In genomic region chr3:14887686-14888295, GRCm38 (mm10) we compare ENCODE assay signal across 10 mouse cellular contexts. TPM values are rescaled to one million over a fixed set of nuclear protein-coding genes. Genes with fewer than 3 reads are reported as not detected.
A peak's percentile ranks its signal among the peaks of the same experiment; 100 is the strongest.
DNase-seq lines count a peak whose midpoint lies in the region; ATAC-seq and TF ChIP-seq lines count a peak whose summit lies in the region.
"Had no signal": no experiment of that assay in that cellular context is flagged by ENCODE, and none has a peak within 500 bp of the region (broad histone marks: within the 10 kb centered on the region; RNA-seq: fewer than 3 reads in every experiment).

No protein-coding gene starts in this region.

- peaks cover 9% of the 10 kb centered on the region; the same call in 1 of the 2 replicates for H3K4me1 ChIP-seq in hindbrain, embryonic 10.5 days (replicated peaks)
- H3K4me1 ChIP-seq in hindbrain, embryonic 12.5 days = no peaks in the 10 kb centered on the region
- no peaks in the 10 kb centered on the region for H3K4me1 ChIP-seq in hindbrain, postnatal 0 days (ENCODE audit: insufficient read depth, low read length)
- H3K4me1 ChIP-seq in midbrain, embryonic 16.5 days (ENCODE audit: control insufficient read depth, insufficient read depth, low read length) = peaks cover 2% of the 10 kb centered on the region; the same call in 1 of the 2 replicates

- no peak for ATAC-seq in hindbrain, embryonic 12.5 days (ENCODE audit: low FRiP score)
- ATAC-seq in hindbrain, postnatal 0 days = no peak
- ATAC-seq in midbrain, embryonic 16.5 days = no peak
- no peak for ATAC-seq in megakaryocyte-erythroid progenitor cell, adult 5-6 weeks (replicated peaks; ENCODE audit: low FRiP score, low TSS enrichment, poor library complexity, severe bottlenecking)

- H3K27ac ChIP-seq in hindbrain, embryonic 10.5 days = no peak overlapping the region
- H3K27ac ChIP-seq in hindbrain, embryonic 12.5 days = no peak overlapping the region
- H3K27ac ChIP-seq in hindbrain, postnatal 0 days = no peak overlapping the region
- H3K27ac ChIP-seq in midbrain, embryonic 16.5 days (ENCODE audit: low read length) = no peak overlapping the region

- DNase-seq in hindbrain, embryonic 10.5 days (ENCODE audit: low spot score) = no peak
- DNase-seq in brain, adult 2 months (ENCODE audit: low read depth, low spot score) = peak; percentile 53
- no peak for DNase-seq in hindbrain, postnatal 0 days (ENCODE audit: low spot score)
- DNase-seq in layer of hippocampus, postnatal 25 days (ENCODE audit: extremely low spot score in 1 of 2, low spot score in 1 of 2) = no peak
- no peak for DNase-seq in spleen, postnatal 36 days (ENCODE audit: low spot score in 2 of 2)
- DNase-seq: embryo, embryonic 11 days had no signal

- peaks cover 16% of the 10 kb centered on the region for H3K27me3 ChIP-seq in hindbrain, embryonic 10.5 days (ENCODE audit: insufficient read depth, poor library complexity, severe bottlenecking)
- peaks cover 15% of the 10 kb centered on the region; the same call in 1 of the 2 replicates for H3K27me3 ChIP-seq in hindbrain, embryonic 12.5 days
- no peaks in the 10 kb centered on the region for H3K27me3 ChIP-seq in hindbrain, postnatal 0 days (ENCODE audit: insufficient read depth, low read length)
- peaks cover 2% of the 10 kb centered on the region; the same call in 1 of the 2 replicates for H3K27me3 ChIP-seq in midbrain, embryonic 16.5 days (ENCODE audit: control insufficient read depth, insufficient read depth, low read depth, low read length)
- H3K27me3 ChIP-seq: Patski had no signal

- H3K4me3 ChIP-seq in hindbrain, embryonic 10.5 days = peak overlapping the region; percentile 80; the same call in 1 of the 2 replicates
- no peak overlapping the region for H3K4me3 ChIP-seq in hindbrain, embryonic 12.5 days
- H3K4me3 ChIP-seq in hindbrain, postnatal 0 days (ENCODE audit: low read length) = peak overlapping the region; percentile 81
- no peak overlapping the region for H3K4me3 ChIP-seq in midbrain, embryonic 16.5 days (ENCODE audit: low read depth, low read length)

- H3K4me2 ChIP-seq in hindbrain, embryonic 12.5 days (replicated peaks) = no peak overlapping the region
- peak overlapping the region; percentile 84 for H3K4me2 ChIP-seq in hindbrain, postnatal 0 days (ENCODE audit: low read depth, low read length)
- H3K4me2 ChIP-seq in midbrain, embryonic 16.5 days (ENCODE audit: low read length) = peak overlapping the region; percentile 15; the same call in 1 of the 2 replicates

- no peak for TF ChIP-seq CTCF in hindbrain, postnatal 0 days (IDR thresholded peaks at IDR 0.05; ENCODE audit: low read depth)

- no peaks in the 10 kb centered on the region for H3K36me3 ChIP-seq in hindbrain, embryonic 10.5 days
- H3K36me3 ChIP-seq in hindbrain, embryonic 12.5 days = no peaks in the 10 kb centered on the region
- H3K36me3 ChIP-seq in hindbrain, postnatal 0 days (ENCODE audit: insufficient read depth, low read length) = no peaks in the 10 kb centered on the region
- no peaks in the 10 kb centered on the region for H3K36me3 ChIP-seq in midbrain, embryonic 16.5 days (ENCODE audit: control insufficient read depth, insufficient read depth, low read length)

- 60% methylated on average over 10 of the region's 10 CpGs for WGBS in hindbrain, embryonic 10.5 days
- 70% methylated on average over 10 of the region's 10 CpGs for WGBS in hindbrain, embryonic 12.5 days
- WGBS in hindbrain, postnatal 0 days = 60% methylated on average over 10 of the region's 10 CpGs
- 76% methylated on average over 10 of the region's 10 CpGs for WGBS in midbrain, embryonic 16.5 days

- H3K9ac ChIP-seq in hindbrain, embryonic 12.5 days = no peak overlapping the region
- H3K9ac ChIP-seq in hindbrain, postnatal 0 days (replicated peaks; ENCODE audit: low read length) = no peak overlapping the region
- H3K9ac ChIP-seq in midbrain, embryonic 16.5 days (ENCODE audit: low read depth, low read length) = no peak overlapping the region

- no peaks in the 10 kb centered on the region for H3K9me3 ChIP-seq in hindbrain, embryonic 10.5 days
- H3K9me3 ChIP-seq in hindbrain, embryonic 12.5 days (replicated peaks) = no peaks in the 10 kb centered on the region
- H3K9me3 ChIP-seq in hindbrain, postnatal 0 days (ENCODE audit: low read length) = no peaks in the 10 kb centered on the region
- no peaks in the 10 kb centered on the region for H3K9me3 ChIP-seq in midbrain, embryonic 16.5 days (replicated peaks; ENCODE audit: control insufficient read depth, low read length, poor library complexity, severe bottlenecking)

RNA-seq across cellular contexts. Expression of gene Car2, which starts 1.7 kb away (rescaled TPM):
- polyA plus RNA-seq in hindbrain, embryonic 10.5 days (2016; fragmentation: Nextera tagmentation; extraction: Ambion mirVana) = 84.6 and 101 TPM in 2 replicates
- polyA plus RNA-seq in hindbrain, embryonic 12.5 days (2016; fragmentation: Nextera tagmentation; extraction: Ambion mirVana) = 62.0 and 77.2 TPM in 2 replicates
- total RNA-seq in hindbrain, postnatal 0 days (2014; rRNA removed) = 79.6 and 124 TPM in 2 replicates
- polyA plus RNA-seq in hindbrain, postnatal 0 days (2015; fragmentation: Nextera tagmentation; extraction: Ambion mirVana) = 89.4 and 102 TPM in 2 replicates
- polyA plus RNA-seq in midbrain, embryonic 16.5 days (2015; fragmentation: Nextera tagmentation; extraction: Ambion mirVana) = 19.4 and 22.0 TPM in 2 replicates
- total RNA-seq in megakaryocyte-erythroid progenitor cell, adult 5-6 weeks (2014; fragmentation: Nextera tagmentation) = 2,184 and 2,475 TPM in 2 replicates
- 1,680 and 1,983 TPM in 2 replicates for total RNA-seq in megakaryocyte-erythroid progenitor cell, adult 5-6 weeks (2017)
- 100 to 1,000 TPM; 115 to 135 TPM for total RNA-seq in layer of hippocampus, postnatal 25 days (2021)

RNA-seq across cellular contexts. Expression of gene Car3, which starts 24.5 kb away (rescaled TPM):
- polyA plus RNA-seq in hindbrain, embryonic 10.5 days (2016; fragmentation: Nextera tagmentation; extraction: Ambion mirVana) = 2.0 and 3.7 TPM in 2 replicates
- 3.7 and 5.8 TPM in 2 replicates for polyA plus RNA-seq in hindbrain, embryonic 12.5 days (2016; fragmentation: Nextera tagmentation; extraction: Ambion mirVana)
- 0.99 and 5.4 TPM in 2 replicates for total RNA-seq in hindbrain, postnatal 0 days (2014; rRNA removed)
- polyA plus RNA-seq in hindbrain, postnatal 0 days (2015; fragmentation: Nextera tagmentation; extraction: Ambion mirVana) = 3.2 and 3.9 TPM in 2 replicates
- 1.8 and 3.6 TPM in 2 replicates for polyA plus RNA-seq in midbrain, embryonic 16.5 days (2015; fragmentation: Nextera tagmentation; extraction: Ambion mirVana)
- total RNA-seq in megakaryocyte-erythroid progenitor cell, adult 5-6 weeks (2014; fragmentation: Nextera tagmentation) = 4.6 and 5.3 TPM in 2 replicates
- total RNA-seq in megakaryocyte-erythroid progenitor cell, adult 5-6 weeks (2017) = 4.3 and 10.5 TPM in 2 replicates
- total RNA-seq in layer of hippocampus, postnatal 25 days (2021) = under 1 TPM in 1 of 2 experiments, not detected in 1; 0.32 TPM

Comparison
In these comparisons a context has a peak if more than half of its experiments do, and no peak if none do; other contexts are left out.
1. H3K4me3 ChIP-seq: peak in hindbrain, embryonic 10.5 days (single experiment) and hindbrain, postnatal 0 days (single experiment); none in hindbrain, embryonic 12.5 days (single experiment) and midbrain, embryonic 16.5 days (single experiment).